Mouse (Mus musculus): Measurements from ENCODE around the gene Rasip1.

- TF ChIP-seq CTCF (conservative IDR thresholded peaks at IDR 0.05; ENCODE audit: low read length) (no peak), POU5F1 (IDR thresholded peaks at IDR 0.05; ENCODE audit: borderline replicate concordance, low read length) (no peak), NANOG (IDR thresholded peaks at IDR 0.05; ENCODE audit: borderline replicate concordance, low read length) (no peak)
Measured at GRCm38 (mm10) chr7:45665303-45666138, 38.2 kb downstream of the Rasip1 start.

Data from E14TG2a.4 (cell line).